Mouse (Mus musculus): ENCODE results near the gene Selenoh.

DNA sequence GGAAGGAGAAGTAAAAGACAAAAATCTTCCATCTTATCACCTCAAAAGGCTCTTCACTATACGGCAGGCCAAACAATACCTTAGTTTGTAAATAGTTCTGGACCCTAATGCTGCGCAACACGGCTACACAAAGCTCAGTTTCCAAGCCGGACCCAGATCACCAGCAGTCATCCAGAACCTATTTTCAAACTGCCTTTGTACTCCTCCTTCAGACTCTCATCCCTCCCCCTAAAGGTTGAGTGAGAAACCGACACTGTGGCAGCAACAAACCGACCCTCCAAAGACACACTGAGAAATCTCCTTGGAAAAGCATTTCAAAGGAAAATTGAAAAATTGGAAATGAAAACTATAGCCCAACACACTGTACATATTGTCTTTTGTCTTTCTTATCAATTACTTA is 22.2 kb downstream of the Selenoh start:
- TF ChIP-seq EP300 (IDR thresholded peaks at IDR 0.05; ENCODE audit: low read depth) (no peak), CTCF (IDR thresholded peaks at IDR 0.05; ENCODE audit: low read depth) (0 out of 2 replicates have a peak, but pooled peaks have one; percentile 16)

Measured in liver, postnatal 0 days (tissue).